Mouse (Mus musculus): ENCODE data around the gene Fgf3. TPM values are rescaled to one million over a fixed set of nuclear protein-coding genes. Genes with fewer than 3 reads are reported as not detected.
"Not testable (repeated sequence)": the region's sequence is repeated elsewhere in the genome, so short reads cannot be mapped to it uniquely, and the experiment has no call there.

Gene Fgf3
- total RNA-seq, 2 experiments from 2014 or later: not detected

DNA sequence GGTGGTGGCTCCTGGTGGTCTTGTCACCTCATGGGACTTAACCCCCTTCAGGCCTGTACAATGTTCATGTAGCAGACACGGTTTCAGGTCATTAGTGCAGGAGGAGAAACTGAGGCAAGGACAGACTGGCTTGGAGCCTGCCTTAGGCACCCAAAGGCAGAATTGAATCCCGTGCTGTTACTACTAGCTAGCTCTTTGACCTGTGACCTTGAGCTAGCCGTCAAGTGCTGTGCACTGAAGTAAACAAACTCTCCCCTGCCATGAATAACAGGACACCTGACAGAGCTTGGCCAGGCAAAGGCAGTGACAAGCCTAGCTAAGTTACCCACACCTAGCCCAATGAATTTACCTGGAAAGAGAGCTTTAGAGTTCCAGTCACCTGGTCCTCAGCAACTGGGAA is 17.1 kb downstream of the Fgf3 start:
- intact Hi-C loops (cut with DNase I; ENCODE audit: low total_unique reads): no loop called here
- no peak for DNase-seq

DNA sequence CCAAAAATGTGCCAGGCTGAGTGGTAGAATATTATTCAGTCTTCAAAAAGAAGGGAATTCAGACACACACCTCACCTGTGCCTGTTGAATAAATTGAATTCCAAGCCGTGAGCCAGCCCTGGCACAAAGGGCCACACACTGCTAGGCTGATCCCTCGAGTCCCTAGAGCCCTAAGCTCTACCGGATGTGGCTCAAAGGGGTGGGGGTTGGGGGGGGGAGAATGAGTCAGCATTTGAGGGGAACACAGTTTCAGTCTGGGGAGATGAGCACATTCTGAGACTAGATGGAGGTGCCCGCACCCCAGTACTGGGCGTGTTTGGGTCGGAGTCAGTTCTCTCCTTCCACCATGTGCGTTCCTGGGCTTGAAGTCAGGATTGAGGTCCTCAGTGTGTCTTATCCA is 19.3 kb downstream of the Fgf3 start:
- no peak for DNase-seq
- intact Hi-C loops (cut with DNase I; ENCODE audit: low total_unique reads): no loop called here

DNA sequence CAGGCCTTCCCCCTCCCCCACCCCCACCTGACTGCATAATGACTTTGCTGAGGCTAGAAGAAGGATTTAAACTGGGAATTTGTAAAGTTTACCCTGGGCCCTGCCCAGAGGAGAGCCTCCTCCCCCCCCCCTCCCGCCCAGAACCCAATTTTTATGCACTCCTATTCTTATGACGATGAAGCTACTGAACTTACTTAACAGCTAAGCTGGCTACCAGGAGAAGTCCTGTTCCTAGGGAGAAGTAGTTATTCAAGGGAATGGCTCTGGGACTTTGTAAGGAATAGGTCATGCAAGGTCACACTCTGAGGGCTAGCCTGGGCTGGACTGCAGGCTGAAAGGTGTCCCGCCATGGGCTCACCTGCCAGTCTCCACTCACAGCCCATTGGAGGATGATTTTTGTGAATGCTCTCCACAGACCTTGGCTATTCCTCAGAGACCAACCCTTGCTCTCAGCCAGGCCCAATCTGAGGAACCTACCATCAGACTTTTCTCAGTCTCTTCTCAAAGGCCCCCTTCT is 20.0 kb downstream of the Fgf3 start:
- DNase-seq: no peak
- intact Hi-C loops (cut with DNase I; ENCODE audit: low total_unique reads): no loop called here

DNA sequence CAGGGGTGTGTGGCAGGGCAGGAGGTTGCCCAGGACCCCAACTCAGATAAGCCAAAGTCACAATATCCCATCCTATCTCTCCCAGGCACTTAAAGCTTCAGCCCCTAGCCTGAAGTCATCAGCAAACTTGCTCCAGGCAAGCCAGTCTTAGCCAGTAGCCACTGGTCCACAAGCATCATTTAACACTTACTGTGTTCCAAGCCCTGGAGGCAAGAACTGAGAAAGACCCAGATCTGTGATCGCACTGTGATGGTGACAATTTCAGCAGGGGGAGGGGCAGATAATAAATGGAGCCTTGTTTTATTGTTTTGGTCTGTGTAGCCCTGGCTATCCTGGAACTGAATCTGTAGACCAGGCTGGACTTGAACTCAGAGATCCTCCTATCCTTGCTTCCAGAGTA is 20.8 kb downstream of the Fgf3 start:
- intact Hi-C loops (cut with DNase I; ENCODE audit: low total_unique reads): no loop called here
- DNase-seq: no peak

DNA sequence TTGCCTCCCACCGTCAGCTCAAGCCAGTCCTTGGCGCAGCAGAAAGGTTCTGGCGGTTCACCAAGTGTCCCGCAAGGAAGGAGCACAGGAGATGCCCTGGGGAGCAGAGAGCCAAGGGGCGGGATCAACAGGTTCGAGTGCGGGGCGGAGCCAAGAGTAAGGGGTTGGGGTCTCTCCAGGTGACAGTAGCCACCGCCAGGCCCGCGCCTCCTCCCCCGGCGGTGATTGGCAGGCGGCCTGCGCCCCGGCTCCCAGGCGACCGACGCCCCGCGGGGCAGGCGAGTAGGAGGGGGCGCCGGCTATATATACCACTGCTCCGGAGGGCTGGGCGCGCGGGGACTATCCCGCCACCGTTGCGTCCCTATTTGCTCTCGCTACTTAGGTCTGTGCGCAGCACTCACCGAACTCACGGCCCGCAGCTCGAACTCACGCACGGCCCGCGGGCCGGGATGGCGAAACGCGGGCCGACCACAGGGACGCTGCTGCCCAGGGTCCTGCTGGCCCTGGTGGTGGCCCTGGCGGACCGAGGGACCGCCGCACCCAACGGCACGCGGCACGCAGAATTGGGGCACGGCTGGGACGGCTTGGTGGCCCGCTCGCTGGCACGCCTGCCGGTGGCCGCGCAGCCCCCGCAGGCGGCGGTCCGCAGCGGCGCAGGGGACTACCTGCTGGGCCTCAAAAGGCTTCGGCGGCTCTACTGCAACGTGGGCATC is 23.3 kb downstream of the Fgf3 start:
- intact Hi-C loops (cut with DNase I; ENCODE audit: low total_unique reads): no loop called here
- no peak for DNase-seq

DNA sequence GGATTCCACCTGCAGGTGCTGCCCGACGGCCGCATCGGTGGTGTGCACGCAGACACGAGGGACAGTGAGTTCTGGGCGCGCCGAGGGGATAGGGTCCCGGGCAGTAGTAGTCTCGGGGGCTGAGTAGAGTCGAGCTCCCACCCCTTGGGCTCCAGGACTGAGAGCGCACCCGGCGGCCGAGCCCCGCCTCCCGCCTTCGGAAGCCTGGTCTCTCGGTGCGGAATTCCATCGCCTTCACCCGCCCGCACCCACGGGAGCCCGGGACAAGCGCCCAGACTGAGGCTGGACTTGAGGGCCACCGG is 23.8 kb downstream of the Fgf3 start:
- no peak for DNase-seq
- intact Hi-C loops (cut with DNase I; ENCODE audit: low total_unique reads): no loop called here

DNA sequence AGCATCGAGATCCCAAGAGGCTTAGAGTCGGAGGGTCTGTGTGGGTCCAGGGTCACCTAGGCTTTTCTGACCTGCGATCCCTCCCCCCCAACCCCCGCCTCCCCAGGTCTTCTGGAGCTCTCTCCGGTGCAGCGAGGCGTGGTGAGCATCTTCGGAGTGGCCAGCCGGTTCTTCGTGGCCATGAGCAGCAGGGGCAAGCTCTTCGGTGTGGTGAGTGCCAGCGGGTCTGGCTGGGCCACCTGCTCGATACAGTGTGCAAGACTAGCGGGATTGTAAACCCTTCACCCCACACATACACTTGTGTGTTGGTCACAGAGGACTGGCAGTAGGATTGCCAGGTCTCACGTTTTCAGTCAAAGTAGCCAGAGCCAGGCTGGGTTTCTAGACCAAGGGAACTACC is 24.2 kb downstream of the Fgf3 start:
- no peak for DNase-seq
- intact Hi-C loops (cut with DNase I; ENCODE audit: low total_unique reads): no loop called here

DNA sequence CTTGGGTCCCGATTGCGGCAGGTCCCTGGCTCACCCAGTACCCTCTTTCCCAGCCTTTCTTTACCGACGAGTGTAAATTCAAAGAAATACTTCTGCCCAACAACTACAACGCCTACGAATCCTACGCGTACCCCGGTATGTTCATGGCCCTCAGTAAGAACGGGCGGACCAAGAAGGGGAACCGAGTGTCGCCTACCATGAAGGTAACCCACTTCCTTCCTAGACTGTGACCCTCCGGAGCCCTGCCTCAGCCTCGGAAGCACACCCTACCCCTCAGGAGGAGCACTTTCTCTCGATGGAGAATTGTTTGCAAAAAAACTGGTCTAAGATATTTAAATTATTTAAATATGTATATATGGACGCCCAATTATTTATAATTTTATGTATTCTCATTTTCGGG is 24.8 kb downstream of the Fgf3 start:
- no peak for DNase-seq
- intact Hi-C loops (cut with DNase I; ENCODE audit: low total_unique reads): no loop called here

DNA sequence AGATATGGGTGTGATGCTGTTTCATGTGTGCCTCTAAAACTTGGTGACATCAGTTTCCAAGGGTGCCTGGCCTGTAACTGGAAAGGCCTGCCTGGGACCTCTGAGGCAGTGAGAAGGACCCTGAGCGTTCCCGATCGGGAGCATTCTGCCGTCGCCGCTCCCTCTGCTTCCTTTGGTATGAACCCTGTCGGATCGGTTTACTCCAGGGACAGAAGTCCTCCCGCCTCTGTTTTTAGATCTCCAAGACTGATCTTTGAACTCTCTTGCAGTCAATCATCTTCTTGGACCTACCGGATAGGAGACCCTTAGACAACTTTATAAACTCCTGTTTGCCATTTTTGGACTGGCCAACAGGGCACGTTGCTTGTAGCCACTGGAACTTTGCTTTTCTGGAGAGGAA is 25.3 kb downstream of the Fgf3 start:
- DNase-seq: no peak

DNA sequence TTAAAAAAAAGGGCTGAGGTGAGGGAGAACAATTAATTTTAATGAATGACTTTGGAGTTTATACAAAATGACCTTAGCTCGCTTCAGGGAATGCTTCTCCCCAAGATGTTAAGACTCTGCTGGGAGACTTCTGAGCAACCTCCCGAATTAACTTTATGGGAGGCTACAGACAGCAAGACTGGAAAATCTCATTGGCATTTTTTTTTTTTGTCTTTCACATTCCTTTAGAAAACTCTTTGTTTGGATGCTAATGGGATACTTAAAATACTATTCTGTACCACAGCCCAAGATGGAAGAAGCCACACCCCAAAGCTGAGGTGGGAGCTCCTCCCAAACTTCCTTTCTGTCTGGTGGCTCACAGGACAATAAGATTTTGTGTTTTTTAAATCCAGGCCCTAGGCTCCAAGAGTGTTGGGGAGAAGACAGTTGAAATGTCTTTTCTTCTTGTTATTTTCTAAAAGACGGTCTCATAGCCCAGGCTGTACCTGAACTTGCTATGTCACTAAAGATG is 26.3 kb downstream of the Fgf3 start:
- intact Hi-C loops (cut with DNase I; ENCODE audit: low total_unique reads): no loop called here
- DNase-seq: no peak

More for the DNA sequence above, 25.3 kb downstream of the Fgf3 start:
- intact Hi-C loops (cut with DNase I; ENCODE audit: low total_unique reads): no loop called here

DNA sequence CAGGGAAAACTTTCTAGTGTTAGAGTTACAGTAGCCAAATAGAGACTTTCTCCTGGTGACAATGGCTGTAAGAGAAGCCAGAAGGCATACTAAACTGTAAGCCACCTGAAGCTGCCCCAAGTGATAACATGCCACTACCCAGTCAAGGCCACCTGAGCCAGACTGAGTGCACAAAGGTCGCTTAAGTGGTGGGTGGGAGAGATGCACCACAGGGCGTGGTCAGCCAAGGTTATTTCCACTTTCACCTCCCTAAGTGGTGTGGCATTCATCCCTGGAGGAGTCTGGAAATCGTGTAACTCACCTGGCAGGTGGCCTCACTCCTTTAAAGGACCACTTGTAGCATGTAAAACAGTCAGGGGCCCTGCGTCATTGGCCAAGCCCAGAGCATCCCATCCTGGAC is 29.3 kb downstream of the Fgf3 start:
- DNase-seq: no peak
- intact Hi-C loops (cut with DNase I; ENCODE audit: low total_unique reads): no loop called here

DNA sequence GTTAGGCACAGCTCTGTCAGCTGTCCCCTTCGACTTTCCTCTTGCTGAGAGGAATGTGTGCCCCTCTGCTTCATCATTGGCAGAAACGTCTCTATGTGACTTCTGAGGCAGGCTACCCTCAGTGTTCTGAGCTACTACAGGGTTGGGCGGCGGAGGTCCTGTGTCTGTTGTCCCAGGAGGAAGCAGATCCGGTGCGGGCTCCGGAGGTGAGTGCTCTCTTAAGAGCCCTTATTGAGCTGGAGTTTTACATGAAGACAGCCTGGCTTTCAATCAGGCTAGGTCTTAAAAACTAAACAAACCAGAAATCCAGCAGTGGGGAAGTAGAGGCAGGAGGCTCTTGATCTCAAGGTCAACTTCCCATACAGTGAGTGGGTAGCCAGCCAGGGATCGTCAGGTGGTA is 29.7 kb downstream of the Fgf3 start:
- DNase-seq: no peak
- intact Hi-C loops (cut with DNase I; ENCODE audit: low total_unique reads): no loop called here

DNA sequence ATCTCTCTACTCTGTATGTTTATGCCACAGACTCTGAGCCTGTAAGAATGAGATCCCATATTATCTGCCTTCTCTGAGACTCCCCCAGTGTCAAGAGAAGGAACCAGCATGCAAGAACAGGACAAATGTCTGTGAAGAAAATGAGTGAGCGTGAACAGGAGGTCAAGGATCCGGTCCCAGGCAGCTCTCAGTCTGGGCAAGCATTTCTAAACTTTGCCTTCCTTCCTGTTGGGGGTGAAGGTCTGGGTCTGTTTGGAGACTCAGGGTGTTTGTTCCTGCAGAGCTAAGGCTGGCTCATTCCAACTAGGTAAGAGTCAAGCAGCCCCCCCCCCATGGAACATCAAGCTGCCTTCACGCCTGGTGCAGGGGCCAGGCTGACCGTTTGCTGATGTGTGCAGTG is 34.5 kb downstream of the Fgf3 start:
- DNase-seq: no peak
- intact Hi-C loops (cut with DNase I; ENCODE audit: low total_unique reads): no loop called here

DNA sequence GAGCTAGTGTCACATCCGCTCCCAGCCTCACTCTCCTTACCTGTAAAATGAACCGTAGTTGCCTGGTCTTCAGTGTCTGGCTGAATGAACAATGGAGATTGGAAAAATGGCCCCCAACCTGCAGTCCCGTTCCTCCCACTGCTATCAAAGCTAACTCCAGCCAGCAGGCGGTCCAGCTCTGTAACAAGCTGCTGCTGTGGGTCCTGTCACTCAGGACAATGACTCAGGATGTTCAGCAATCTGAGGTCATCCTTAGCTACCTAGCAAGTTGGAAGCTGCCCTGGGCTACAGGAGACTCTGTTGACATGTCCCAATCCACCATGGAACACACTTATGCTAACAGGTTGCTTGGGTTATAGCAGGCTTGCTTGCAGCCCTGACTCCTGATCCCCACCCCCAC is 35.3 kb downstream of the Fgf3 start:
- intact Hi-C loops (cut with DNase I; ENCODE audit: low total_unique reads): no loop called here
- no peak for DNase-seq

DNA sequence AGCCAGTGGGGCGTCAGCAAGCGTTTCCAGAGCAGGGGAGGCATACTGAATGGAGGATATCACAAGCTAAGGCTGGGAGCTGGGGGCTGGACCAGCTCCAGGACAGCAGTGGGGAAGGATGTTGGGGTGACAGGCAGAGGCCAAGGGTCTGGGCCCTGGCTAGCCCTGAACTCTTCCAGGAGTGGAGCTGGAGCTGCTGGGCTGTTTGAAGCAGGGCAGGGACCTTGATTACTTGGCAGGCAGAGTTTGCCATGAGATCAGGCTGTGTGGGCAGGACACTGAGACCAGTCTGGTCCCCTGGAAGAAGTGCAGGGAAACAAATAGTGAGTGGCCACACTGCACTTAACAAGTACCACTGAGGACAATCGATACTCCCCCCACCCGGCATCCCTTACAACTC is 36.3 kb downstream of the Fgf3 start:
- DNase-seq: no peak
- intact Hi-C loops (cut with DNase I; ENCODE audit: low total_unique reads): no loop called here

DNA sequence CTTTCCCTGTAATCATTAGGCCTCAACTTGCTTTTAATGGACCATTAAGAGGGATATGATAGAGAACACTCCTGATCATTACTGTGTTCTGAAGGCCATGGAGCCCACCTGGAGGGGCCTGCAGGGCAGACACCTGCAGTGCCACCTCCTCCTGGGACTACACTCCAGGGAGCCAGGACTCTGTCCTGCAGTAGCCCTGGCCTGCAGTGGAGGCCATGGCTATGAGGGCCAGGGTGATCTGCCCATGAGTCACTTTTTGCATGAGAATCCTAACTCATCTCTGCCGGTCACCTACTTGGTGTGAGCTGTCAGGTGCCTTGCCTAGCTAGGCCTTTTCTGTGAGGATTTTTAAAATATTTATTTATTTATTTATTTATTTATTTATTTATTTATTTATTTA is 40.5 kb downstream of the Fgf3 start:
- DNase-seq: no peak
- intact Hi-C loops (cut with DNase I; ENCODE audit: low total_unique reads): no loop called here

DNA sequence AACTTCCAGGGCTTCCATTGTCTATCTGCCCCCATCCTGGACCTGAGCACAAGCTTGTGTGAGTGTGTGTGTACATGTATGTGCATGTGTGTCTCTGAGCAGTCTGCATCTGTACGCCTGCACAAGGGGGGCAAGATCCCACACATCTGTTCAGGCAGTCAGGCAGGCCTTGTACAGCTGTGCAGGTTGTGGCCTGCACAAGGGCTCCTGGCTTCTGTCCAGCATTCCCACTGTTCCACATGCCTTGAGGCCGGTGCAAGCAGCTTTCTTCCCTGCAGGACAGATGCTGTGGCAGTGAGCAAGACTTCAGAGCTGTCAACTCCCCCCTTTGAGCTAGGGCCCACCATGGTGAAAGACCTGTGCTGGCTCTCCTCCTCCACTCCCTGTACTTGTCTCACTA is 45.2 kb downstream of the Fgf3 start:
- DNase-seq: no peak
- intact Hi-C loops (cut with DNase I; ENCODE audit: low total_unique reads): no loop called here

DNA sequence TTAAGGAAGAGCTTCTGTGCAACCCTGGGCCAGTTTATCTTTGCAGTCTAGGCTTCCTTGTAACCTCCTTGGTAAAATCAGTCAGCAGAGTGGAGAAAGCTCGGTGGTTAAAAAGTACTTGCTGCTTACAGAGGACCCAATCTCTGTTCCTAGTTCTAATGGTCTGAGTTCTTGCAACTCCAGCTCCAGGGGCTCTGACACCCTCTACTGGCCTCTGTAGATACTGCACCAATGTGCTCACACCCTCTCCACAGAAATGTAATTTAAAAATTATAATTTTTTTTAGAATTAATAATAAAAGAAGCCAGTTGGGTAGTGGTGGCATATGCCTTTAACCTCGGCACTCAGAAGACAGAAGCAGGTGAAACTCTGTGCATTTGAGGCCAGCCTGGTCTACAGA is 49.8 kb downstream of the Fgf3 start:
- DNase-seq: no peak
- intact Hi-C loops (cut with DNase I; ENCODE audit: low total_unique reads): loop anchor here (5.0 kb wide), 1 partner anchor 105 kb away; no protein-coding TSS in a partner anchor

DNA sequence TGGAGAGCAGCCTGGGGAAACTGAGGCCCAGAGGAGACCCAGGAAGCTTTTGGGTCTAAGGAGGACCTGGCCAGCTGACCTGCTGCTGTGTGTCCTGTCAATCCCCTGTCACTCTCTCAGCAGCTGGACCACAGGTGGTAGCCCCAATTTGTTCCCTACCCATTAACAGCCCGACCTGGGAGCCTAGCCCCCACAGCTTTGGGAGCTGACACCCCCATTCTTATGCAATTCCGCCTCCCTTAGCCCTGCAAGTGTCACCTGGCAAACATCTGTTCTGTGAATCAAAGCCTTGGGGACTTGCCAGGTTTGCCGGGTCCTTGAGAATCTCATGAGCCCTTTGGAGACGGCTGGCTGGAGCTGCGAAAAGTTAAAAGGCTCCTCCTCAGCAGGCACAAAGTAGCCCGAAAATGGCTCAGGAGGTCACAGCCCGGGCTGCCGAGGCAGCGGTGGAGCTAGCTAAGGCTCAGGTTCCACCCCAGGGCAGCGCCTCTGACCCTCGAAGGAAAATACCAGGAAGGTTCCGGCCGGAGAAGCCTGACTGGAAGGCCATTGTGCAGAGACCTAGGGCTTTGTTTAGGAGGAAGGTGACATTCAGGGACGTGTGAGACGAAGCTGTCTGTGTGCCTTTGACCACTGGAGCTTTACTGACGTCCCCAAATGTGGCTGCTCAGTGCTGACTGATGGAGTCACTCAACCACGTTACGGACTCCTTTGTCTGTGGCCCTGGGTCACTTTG is 50.8 kb downstream of the Fgf3 start:
- intact Hi-C loops (cut with DNase I; ENCODE audit: low total_unique reads): loop anchor here (5.0 kb wide), 1 partner anchor 106 kb away; no protein-coding TSS in a partner anchor
- no peak for DNase-seq

DNA sequence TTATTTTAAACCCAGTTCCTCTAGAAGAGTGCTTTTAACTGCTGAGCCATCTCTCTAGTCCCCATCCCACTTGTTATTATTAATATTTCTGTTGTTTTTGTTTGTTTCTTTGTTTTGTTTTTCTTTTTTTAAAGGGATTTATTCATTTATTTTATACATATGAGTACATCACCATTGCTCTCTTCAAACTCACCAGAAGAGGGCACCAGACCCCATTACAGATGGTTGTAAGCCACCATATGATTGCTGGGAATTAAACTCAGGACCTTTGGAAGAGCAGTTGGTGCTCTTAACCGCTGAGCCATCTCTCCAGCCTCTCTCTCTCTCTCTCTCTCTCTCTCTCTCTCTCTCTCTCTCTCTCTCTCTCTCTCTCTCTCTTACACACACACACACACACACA is 52.8 kb downstream of the Fgf3 start:
- intact Hi-C loops (cut with DNase I; ENCODE audit: low total_unique reads): loop anchor here (5.0 kb wide), 1 partner anchor 93 kb away; no protein-coding TSS in a partner anchor
- DNase-seq: not testable (repeated sequence)

DNA sequence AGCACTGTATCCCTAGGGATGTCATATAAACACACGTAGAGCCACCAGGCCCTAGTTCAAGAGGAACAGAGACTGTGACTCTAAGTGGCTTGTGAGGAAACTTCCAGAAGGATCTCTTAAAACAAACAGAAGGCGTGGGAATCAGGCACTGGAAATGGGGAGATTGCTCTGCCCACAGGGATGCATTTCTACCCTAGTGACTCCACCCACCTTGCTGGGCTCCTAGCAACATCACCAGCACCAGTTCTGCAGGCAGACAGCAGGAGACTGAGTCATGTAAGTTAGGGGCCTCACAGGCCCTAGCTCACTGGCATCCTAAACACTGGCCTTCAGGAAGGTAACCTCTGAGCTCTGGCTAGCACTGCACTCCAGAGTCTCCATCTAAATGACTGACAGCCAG is 54.0 kb downstream of the Fgf3 start:
- intact Hi-C loops (cut with DNase I; ENCODE audit: low total_unique reads): loop anchor here (5.0 kb wide), 1 partner anchor 95 kb away; no protein-coding TSS in a partner anchor
- no peak for DNase-seq
